In the genomic region with DNA sequence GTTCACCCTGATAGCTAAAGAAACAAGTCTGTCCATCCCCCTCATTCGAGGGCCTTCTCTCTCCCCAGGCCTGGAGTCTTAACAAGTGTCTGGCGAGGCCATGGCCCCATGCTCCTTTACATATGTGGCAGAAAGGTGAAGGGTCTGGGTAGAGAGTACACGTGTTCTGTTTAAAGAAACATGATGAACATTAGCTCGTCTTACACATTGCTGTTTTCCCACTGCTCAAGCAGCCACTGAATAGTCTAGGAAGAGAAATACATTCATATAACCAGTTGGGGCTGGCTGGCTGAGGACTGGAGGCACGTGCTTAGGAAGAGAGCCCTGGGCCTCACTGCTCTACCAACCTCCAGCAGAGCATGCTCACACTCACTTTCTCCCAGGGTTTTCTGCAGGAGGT, we compare ENCODE assay signal across 14 mouse cellular contexts. TPM values are rescaled to one million over a fixed set of nuclear protein-coding genes. Genes with fewer than 3 reads are reported as not detected.
A peak's percentile ranks its signal among the peaks of the same experiment; 100 is the strongest.
DNase-seq lines count a peak whose midpoint lies in the region; ATAC-seq and TF ChIP-seq lines count a peak whose summit lies in the region.
"Had no signal": no experiment of that assay in that cellular context is flagged by ENCODE, and none has a peak within 500 bp of the region (broad histone marks: within the 10 kb centered on the region; RNA-seq: fewer than 3 reads in every experiment).

No protein-coding gene starts in this region.

- H3K4me2 ChIP-seq in heart, embryonic 14.5 days (ENCODE audit: low read length) = no peak overlapping the region
- H3K4me2 ChIP-seq in embryonic facial prominence, embryonic 14.5 days (ENCODE audit: low read depth, low read length) = no peak overlapping the region
- H3K4me2 ChIP-seq: liver, embryonic 12.5 days; neural tube, embryonic 13.5 days had no signal

- no peak for DNase-seq in heart, postnatal 36 days
- peak; percentile 13 for DNase-seq in brain, embryonic 14.5 days (ENCODE audit: low read depth)
- no peak for DNase-seq in embryonic facial prominence, embryonic 14.5 days (ENCODE audit: low spot score)
- peak; percentile 21 for DNase-seq in kidney, postnatal 14 days
- DNase-seq in gastrocnemius, adult 2 months = no peak
- DNase-seq in Muller cell, postnatal 12 days (ENCODE audit: inconsistent ontology term) = no peak
- DNase-seq in urinary bladder, adult 18-20 months (ENCODE audit: low spot score in 2 of 2) = no peak
- DNase-seq: gastrocnemius, postnatal 36 days; thymus, postnatal 36 days had no signal

- no peak overlapping the region for H3K4me3 ChIP-seq in heart, embryonic 14.5 days (ENCODE audit: control insufficient read depth in 1 of 2, insufficient read depth in 1 of 2, low read depth in 1 of 2, low read length in 2 of 2)
- no peak overlapping the region for H3K4me3 ChIP-seq in embryonic facial prominence, embryonic 14.5 days (ENCODE audit: low read depth, low read length)
- H3K4me3 ChIP-seq in gastrocnemius, adult 2 months = no peak overlapping the region
- H3K4me3 ChIP-seq: liver, embryonic 12.5 days; megakaryocyte, embryonic 14.5 days; neural tube, embryonic 13.5 days had no signal

- WGBS in heart, embryonic 14.5 days = 52% methylated on average over 5 of the region's 5 CpGs
- WGBS in embryonic facial prominence, embryonic 14.5 days = 59% methylated on average over 5 of the region's 5 CpGs

- no peaks in the 10 kb centered on the region for H3K9me3 ChIP-seq in heart, embryonic 14.5 days (ENCODE audit: control insufficient read depth, low read length)
- no peaks in the 10 kb centered on the region for H3K9me3 ChIP-seq in embryonic facial prominence, embryonic 14.5 days (ENCODE audit: control insufficient read depth, low read length)
- H3K9me3 ChIP-seq: liver, embryonic 12.5 days; megakaryocyte, embryonic 14.5 days; neural tube, embryonic 13.5 days had no signal

- H3K27me3 ChIP-seq in heart, embryonic 14.5 days (ENCODE audit: control insufficient read depth, insufficient read depth, low read length) = no peaks in the 10 kb centered on the region
- no peaks in the 10 kb centered on the region for H3K27me3 ChIP-seq in embryonic facial prominence, embryonic 14.5 days (replicated peaks; ENCODE audit: control insufficient read depth, insufficient read depth, low read length)
- H3K27me3 ChIP-seq: liver, embryonic 12.5 days; megakaryocyte, embryonic 14.5 days; neural tube, embryonic 13.5 days; Patski had no signal

- H3K27ac ChIP-seq in heart, embryonic 14.5 days (replicated peaks in 1 of 2; ENCODE audit: control insufficient read depth in 1 of 2, insufficient read depth in 1 of 2, low read depth in 2 of 2, low read length in 2 of 2) = peak overlapping the region; percentile 22 to 38; a peak in 3 of 4 replicates
- H3K27ac ChIP-seq in embryonic facial prominence, embryonic 14.5 days (replicated peaks; ENCODE audit: low read depth, low read length) = peak overlapping the region; percentile 36; the same call in 1 of the 2 replicates
- H3K27ac ChIP-seq in gastrocnemius, adult 2 months = no peak overlapping the region
- H3K27ac ChIP-seq: liver, embryonic 12.5 days; neural tube, embryonic 13.5 days had no signal

- intact Hi-C loops in heart, postnatal 36 days (cut with DNase I) = no loop called here
- intact Hi-C loops in gastrocnemius, adult 2 months (cut with DNase I) = no loop called here

- no peak overlapping the region for H3K9ac ChIP-seq in heart, embryonic 14.5 days (ENCODE audit: low read length)
- H3K9ac ChIP-seq in embryonic facial prominence, embryonic 14.5 days (ENCODE audit: low read depth, low read length) = no peak overlapping the region
- H3K9ac ChIP-seq: liver, embryonic 12.5 days; neural tube, embryonic 13.5 days had no signal

- peaks cover 5 to 10% of the 10 kb centered on the region in 2 experiments; a peak in 2 of 4 replicates for H3K4me1 ChIP-seq in heart, embryonic 14.5 days (ENCODE audit: control insufficient read depth in 2 of 2, insufficient read depth in 2 of 2, low read length in 2 of 2)
- peaks cover 3% of the 10 kb centered on the region; the same call in 1 of the 2 replicates for H3K4me1 ChIP-seq in embryonic facial prominence, embryonic 14.5 days (ENCODE audit: control insufficient read depth, insufficient read depth, low read length)
- H3K4me1 ChIP-seq: liver, embryonic 12.5 days had no signal

- TF ChIP-seq POLR2A in brain, embryonic 14.5 days (IDR thresholded peaks at IDR 0.05; ENCODE audit: borderline replicate concordance, extremely low read depth, insufficient read depth, insufficient read length, poor library complexity, severe bottlenecking) = no peak

- no peak for ATAC-seq in heart, embryonic 14.5 days (ENCODE audit: insufficient number of reproducible peaks, insufficient read depth, low FRiP score, low read depth)
- no peak for ATAC-seq in embryonic facial prominence, embryonic 14.5 days (ENCODE audit: low read depth)
- ATAC-seq: liver, embryonic 12.5 days; Patski had no signal

- H3K36me3 ChIP-seq in heart, embryonic 14.5 days (ENCODE audit: control insufficient read depth, insufficient read depth, low read length) = peaks cover 63% of the 10 kb centered on the region
- peaks cover 27% of the 10 kb centered on the region for H3K36me3 ChIP-seq in embryonic facial prominence, embryonic 14.5 days (ENCODE audit: control insufficient read depth, insufficient read depth, low read length)

- TF ChIP-seq CTCF in brain, embryonic 14.5 days (IDR thresholded peaks at IDR 0.05; ENCODE audit: borderline replicate concordance, extremely low read depth, insufficient read depth, insufficient read length) = no peak
- TF ChIP-seq CTCF in gastrocnemius, adult 2 months (IDR thresholded peaks at IDR 0.05) = no peak

RNA-seq across cellular contexts. Expression of a gene that starts 56.6 kb away (rescaled TPM):
- polyA plus RNA-seq in heart, embryonic 14.5 days (2014; fragmentation: Nextera tagmentation; extraction: Ambion mirVana) = 2.3 and 2.6 TPM in 2 replicates
- 1 to 10 TPM in 1 of 2 experiments, under 1 TPM in 1; 0.89 to 1.6 TPM for total RNA-seq in heart, postnatal 36 days (2021)
- 1.2 and 1.8 TPM in 2 replicates for polyA plus RNA-seq in brain, embryonic 14.5 days (2012; rRNA removed)
- polyA plus RNA-seq in embryonic facial prominence, embryonic 14.5 days (2014; fragmentation: Nextera tagmentation; extraction: Ambion mirVana) = 4.7 and 6.0 TPM in 2 replicates
- 1 to 10 TPM in 1 of 2 experiments, under 1 TPM in 1; 0.46 to 1.1 TPM for total RNA-seq in gastrocnemius, adult 2 months (2021)

Comparison
In these comparisons a context has a peak if more than half of its experiments do, and no peak if none do; other contexts are left out.
1. DNase-seq: peak in brain, embryonic 14.5 days (single experiment) and kidney, postnatal 14 days (single experiment); none in heart, postnatal 36 days (0 of 2), embryonic facial prominence, embryonic 14.5 days (single experiment), gastrocnemius, adult 2 months (single experiment), Muller cell, postnatal 12 days (single experiment) and urinary bladder, adult 18-20 months (0 of 2).